Mouse (Mus musculus): ENCODE results near the gene Magoh.
A peak's percentile ranks its signal among the peaks of the same experiment; 100 is the strongest.

The Magoh gene

GRCm38 (mm10) chr4:107889731-107890432, 10.3 kb downstream of the Magoh start, which contains the start of gene 0610037L13Rik:
0610037L13Rik (plus strand) TSS chr4:107889813.
- peak; percentile 95 to 99 for DNase-seq

- DNase-seq, result no peak
These were observed 13.1 kb downstream of the Magoh start for GRCm38 (mm10) chr4:107892663-107893062.

DNA sequence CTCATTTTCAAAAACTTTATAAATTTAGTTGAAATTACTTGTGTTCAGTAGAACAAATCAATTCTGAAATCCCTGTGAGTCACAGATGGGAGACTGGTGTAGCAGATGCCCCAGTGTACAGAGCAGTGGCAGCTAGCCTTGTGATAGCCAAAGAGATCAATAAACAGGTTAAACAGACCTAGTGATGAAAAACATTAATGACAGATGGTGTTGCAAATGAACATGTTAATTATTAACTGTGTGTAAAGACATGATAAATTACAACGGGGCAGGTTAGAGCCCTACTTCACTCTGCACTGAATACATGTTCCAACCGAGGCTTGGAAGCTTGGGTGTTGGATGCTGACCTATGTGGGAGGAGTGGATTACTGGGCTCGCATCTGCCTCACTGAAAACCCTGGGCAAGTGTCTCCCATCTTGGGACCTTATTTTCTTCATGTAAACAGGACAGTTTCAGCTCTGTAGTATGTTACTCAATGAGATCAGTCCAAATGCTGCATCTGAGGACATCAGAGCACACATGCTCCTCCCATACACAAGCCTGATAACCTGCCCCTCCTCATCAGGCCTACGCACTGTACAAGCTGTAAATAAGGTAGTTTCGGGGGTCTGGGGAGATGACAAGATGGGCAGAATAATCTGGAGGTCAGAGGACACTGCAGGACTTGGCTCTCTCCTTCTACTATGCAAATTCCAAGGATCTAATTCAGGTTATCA, 19.8 kb downstream of the Magoh start:
- no peak for DNase-seq

DNA sequence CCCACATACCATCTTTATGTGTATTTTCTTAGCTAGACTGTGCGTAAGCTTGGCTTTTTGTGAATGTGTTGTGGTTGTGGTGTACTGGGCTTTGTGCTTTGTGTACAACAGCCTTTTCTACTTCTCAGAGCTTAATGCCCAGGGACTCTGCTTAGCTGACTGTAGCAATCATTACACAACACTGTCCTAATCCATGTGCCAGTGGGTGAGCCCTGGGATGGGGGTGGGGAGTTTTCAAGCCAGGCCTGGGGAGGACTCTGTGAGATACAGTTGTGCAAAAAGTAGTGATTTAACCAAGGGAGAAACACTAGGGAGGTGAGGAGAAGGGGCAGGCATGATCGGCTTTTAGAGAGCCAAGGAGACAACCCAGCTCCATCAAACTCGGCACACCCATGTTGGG, 20.7 kb downstream of the Magoh start:
- no peak for DNase-seq

DNA sequence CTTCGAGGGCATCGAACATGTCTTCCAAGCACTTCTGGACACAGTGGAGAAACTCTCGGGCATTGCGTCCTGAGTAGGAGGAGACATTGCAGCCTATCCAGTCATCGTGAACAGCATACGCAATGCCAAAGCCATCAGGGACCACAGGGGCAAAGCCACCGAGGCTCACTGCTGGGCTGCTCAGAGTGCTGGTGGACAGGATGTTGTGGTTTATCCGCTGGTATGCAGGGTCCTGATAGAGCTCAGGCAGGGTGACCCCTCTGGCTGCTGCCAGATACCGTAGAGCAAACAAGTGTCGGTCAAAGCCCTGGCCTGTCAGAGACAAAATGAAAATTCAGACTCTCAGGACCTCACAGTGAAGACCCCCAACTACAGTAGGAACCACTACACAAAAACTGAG, 24.7 kb downstream of the Magoh start:
- DNase-seq, result no peak

GRCm38 (mm10) chr4:107906561-107906960, 27.0 kb downstream of the Magoh start:
- DNase-seq, result no peak

DNA sequence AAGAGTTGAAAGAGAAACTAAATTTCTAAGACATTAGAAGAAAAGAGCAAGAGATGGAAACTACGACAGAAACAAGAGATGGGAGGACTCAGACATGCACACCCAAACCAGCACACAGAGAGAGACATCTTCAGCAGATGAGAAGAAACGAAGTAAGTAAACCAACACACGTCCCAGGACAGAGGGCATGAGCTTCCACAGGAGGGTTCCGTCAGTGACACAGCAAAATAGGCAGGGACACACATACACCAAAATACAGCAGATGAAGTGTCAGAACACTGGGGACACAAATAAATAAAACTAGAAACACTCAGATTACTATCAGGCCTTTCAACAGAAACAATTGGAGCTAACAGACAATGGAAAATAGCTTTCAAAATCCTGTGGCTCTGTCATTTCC, 30.5 kb downstream of the Magoh start:
- no peak for DNase-seq

GRCm38 (mm10) chr4:107920336-107920735, 40.8 kb downstream of the Magoh start:
- DNase-seq, result peak in 1 of 2 experiments; percentile 35

- peak; percentile 84 to 87 for DNase-seq
These were observed 41.7 kb downstream of the Magoh start for GRCm38 (mm10) chr4:107921152-107921695.

DNA sequence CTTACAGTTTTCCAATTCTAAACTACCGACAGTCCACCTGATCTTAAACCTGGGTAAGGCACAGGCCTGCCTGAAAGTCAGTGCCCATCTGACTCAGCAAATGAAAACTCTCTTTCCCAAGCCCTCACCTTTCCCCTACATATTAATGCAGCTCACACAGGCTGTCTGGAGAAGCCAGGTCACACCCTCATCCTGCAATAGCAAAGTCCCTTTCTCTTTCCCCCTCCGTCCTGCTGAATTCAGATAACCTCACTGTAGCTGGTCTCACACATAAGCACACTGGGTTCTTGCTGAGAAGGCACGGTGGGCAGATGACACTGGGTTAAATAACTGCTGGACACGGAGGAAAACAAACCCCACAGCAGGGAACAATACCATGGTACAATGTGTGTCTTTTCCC, 42.4 kb downstream of the Magoh start:
- peak; percentile 57 to 83 for DNase-seq

- peak; percentile 97 to 98 for DNase-seq
These were observed 43.7 kb downstream of the Magoh start, which contains the start of gene Cpt2 for GRCm38 (mm10) chr4:107923145-107923802. Cpt2 (minus strand) TSS chr4:107923610.

DNA sequence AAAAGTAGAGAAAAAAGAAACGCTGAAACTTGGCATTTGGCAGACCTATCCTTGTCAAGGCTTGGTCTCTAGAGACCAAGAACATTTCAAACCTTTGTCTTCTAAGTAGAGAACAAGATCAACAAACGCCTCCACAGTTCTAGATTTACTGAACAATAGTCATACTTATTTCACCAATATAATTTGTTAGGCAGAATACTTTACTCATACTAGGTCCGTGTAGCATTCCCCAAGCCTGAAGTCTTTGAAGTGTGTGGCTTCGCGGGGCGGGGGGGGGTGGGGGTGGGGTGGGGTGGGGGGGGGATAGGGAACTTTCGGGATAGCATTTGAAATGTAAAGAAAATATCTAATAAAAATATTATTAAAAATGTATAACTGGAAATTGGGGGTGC, 44.2 kb downstream of the Magoh start:
- DNase-seq, result no peak

DNA sequence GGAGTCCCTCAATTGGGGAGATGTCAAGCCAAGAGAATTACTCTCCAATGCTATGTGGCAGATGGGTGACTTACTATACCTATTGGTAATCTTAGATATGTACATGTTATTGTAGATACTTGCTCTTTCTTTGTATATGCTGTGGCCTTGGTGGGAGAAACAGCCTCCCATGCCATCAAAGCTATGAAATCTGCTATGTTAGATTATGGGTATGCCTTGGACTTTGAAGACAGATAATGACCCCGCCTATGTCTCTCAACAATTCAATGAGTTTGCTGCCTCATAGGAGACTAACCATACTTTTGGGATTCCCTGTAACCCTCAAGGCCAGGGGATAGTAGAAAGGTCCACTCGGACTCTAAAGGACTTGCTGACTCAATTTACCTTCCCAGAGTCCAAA, 48.7 kb downstream of the Magoh start:
- no peak for DNase-seq

DNA sequence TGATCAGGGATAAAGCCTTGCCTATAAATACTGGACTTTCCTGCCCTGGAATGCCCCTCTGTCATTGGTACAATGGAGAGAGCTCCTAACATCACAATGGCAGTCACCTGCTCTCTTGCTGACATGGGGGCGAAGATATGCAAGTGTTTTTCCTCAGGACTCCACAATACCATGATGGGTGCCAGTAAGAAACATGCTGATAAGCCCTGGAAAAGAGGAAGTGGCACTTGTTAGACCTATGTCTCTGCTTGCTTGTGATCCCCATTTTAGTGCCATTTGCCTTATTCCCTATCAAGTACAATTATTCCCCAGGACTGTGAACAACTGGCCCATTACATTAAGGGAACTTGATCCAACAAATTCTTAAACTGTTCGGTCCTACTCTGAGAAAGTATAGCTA, 49.2 kb downstream of the Magoh start:
- no peak for DNase-seq

DNA sequence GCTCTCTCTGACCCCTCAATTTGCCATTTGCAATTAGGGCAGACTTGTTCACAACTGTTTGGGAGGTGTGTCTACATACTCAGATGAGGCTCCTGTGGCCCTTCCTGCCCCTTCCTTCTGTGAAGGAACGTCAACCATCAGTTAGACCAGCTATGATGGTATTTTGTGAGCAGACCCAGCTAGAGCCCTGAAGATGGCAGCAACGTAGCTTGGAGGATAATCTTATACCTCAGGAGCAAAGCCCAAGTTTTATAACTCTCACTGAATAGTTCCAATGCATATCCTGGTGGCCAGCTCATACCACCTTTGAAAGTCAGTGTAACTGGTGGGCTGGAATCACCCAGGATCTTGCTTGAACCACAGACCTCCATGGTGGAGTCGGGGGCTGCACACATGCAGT, 51.9 kb downstream of the Magoh start:
- no peak for DNase-seq

DNA sequence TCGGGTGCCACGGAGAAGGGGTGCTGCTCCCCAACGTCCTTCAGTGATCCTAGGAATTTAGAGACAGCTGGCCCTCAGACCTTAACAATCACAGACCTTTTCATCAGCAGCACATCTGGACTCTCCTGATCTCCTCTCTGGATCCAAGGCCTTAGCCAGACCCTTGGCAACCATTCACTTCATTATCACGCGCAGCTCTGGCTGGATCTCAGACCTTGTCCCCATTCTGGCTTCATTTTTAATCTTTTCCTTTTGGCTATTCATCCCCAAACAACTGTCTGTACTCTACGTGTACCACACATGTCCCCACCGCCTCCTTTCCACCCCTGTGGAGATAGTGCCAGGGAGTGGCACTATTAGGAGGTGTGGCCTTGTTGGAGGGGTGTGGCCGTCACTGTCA, 53.7 kb downstream of the Magoh start:
- DNase-seq, result no peak

- DNase-seq, result peak in 1 of 2 experiments; percentile 2
These were observed 55.7 kb downstream of the Magoh start for GRCm38 (mm10) chr4:107935254-107935653.

Measured in kidney, postnatal 25 days (tissue).